Mouse (Mus musculus): ENCODE measurements at regions not wholly inside any gene's neighbourhood (a gene's known extent, or its start where the extent isn't known, plus 50 kb on each side); places are given as distances from the start of the nearest gene placed in this dataset.

DNA sequence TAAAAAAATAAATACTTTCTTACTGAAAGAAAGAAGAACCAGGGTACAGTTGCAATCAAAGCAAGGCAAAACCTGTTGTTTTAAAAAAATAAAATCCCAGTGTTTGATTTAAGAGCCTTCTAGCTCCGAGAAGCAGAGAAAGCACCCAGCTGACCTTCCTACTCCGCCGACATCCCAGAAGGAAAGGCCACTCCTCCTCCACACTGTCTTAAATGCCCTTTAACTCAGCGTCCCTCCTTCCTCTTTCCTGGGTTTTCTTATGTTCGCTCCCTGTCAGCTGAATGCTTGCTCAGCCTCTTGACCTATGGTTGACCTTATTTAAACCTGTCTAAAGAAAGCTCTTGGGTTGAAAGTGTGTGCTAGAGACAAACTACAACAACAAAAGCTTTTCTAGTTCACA is 79.1 kb downstream of the Sptssa start:
- TF ChIP-seq MAX (IDR thresholded peaks at IDR 0.05) (no peak), USF1 (IDR thresholded peaks at IDR 0.05; ENCODE audit: low read depth) (no peak), CEBPB (IDR thresholded peaks at IDR 0.05; ENCODE audit: low read depth) (no peak), FOSL1 (IDR thresholded peaks at IDR 0.05; ENCODE audit: insufficient read depth, low read length, poor library complexity, severe bottlenecking) (no peak), MYOG (IDR thresholded peaks at IDR 0.05; ENCODE audit: control insufficient read depth, extremely low read depth, insufficient read length) (no peak), CTCF (IDR thresholded peaks at IDR 0.05; ENCODE audit: control insufficient read depth, insufficient read depth, insufficient read length) (no peak), MYOD1 (IDR thresholded peaks at IDR 0.05; ENCODE audit: control insufficient read depth, insufficient read length, low read depth) (no peak)
- Histone ChIP-seq H3K79me2 (ENCODE audit: control insufficient read depth, insufficient read depth) (no peaks in the 10 kb centered on the region), H3K27me3 (ENCODE audit: control insufficient read depth, insufficient read depth, insufficient read length) (no peaks in the 10 kb centered on the region), H3K4me3 (ENCODE audit: insufficient read depth, poor library complexity, severe bottlenecking) (no peak overlapping the region), H3K36me3 (ENCODE audit: control insufficient read depth, insufficient read depth) (no peaks in the 10 kb centered on the region), H3ac (ENCODE audit: control insufficient read depth, insufficient read length, low read depth) (peak overlapping the region; percentile 18), H3K79me3 (ENCODE audit: low read depth) (no peaks in the 10 kb centered on the region)

DNA sequence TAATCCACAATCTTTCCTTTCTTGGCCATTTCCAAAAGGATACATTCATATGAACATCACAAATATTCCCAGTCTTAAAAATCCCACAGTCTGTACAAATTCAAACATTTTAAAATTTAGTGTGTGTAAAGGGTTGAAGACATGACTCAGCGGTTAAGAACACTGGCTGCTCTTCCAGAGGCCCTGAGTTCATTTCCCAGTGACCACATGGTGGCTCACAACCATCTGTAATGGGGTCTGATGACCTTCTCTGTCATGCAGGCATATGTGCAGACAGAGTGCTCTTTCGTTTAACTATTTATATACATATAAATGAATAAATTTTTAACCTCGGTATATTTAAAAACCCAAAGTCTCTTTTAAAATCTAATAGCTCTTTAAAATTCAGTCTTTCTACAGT is 79.6 kb downstream of the Sptssa start:
- Histone ChIP-seq H3K36me3 (ENCODE audit: control insufficient read depth, insufficient read depth) (no peaks in the 10 kb centered on the region), H3K79me3 (ENCODE audit: low read depth) (no peaks in the 10 kb centered on the region), H3K4me3 (ENCODE audit: insufficient read depth, poor library complexity, severe bottlenecking) (no peak overlapping the region), H3ac (ENCODE audit: control insufficient read depth, insufficient read length, low read depth) (no peak overlapping the region), H3K27me3 (ENCODE audit: control insufficient read depth, insufficient read depth, insufficient read length) (no peaks in the 10 kb centered on the region), H3K79me2 (ENCODE audit: control insufficient read depth, insufficient read depth) (no peaks in the 10 kb centered on the region)
- TF ChIP-seq USF1 (IDR thresholded peaks at IDR 0.05; ENCODE audit: low read depth) (no peak), MYOG (IDR thresholded peaks at IDR 0.05; ENCODE audit: control insufficient read depth, extremely low read depth, insufficient read length) (no peak), MYOD1 (IDR thresholded peaks at IDR 0.05; ENCODE audit: control insufficient read depth, insufficient read length, low read depth) (no peak), CTCF (IDR thresholded peaks at IDR 0.05; ENCODE audit: control insufficient read depth, insufficient read depth, insufficient read length) (no peak), CEBPB (IDR thresholded peaks at IDR 0.05; ENCODE audit: low read depth) (no peak), FOSL1 (IDR thresholded peaks at IDR 0.05; ENCODE audit: insufficient read depth, low read length, poor library complexity, severe bottlenecking) (no peak), MAX (IDR thresholded peaks at IDR 0.05) (no peak)

DNA sequence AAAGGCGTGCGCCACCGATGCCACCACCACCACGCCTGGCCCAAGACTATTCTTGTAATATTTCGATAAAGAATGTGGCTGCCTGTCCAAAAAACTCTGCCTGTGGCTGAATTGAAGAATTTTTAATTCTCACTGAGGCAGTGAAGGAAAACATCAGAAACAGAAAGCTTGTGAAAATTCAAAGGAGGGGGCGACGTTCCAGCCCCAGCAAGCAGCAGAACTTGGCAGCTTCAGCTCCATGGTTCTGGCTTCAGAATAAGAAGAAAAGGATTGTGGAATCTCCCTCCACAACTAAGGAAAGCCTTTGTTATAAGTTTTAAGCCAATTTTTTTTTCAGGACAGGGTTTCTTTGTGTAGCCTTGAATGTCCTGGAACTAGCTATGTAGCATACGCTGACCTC is 83.5 kb downstream of the Sptssa start:
- no peaks in the 10 kb centered on the region for H3K79me2 ChIP-seq (ENCODE audit: control insufficient read depth, insufficient read depth)
- H3K4me3 ChIP-seq (ENCODE audit: insufficient read depth, poor library complexity, severe bottlenecking) = no peak overlapping the region
- TF ChIP-seq MYOD1 (IDR thresholded peaks at IDR 0.05; ENCODE audit: control insufficient read depth, insufficient read length, low read depth) (no peak), CTCF (IDR thresholded peaks at IDR 0.05; ENCODE audit: control insufficient read depth, insufficient read depth, insufficient read length) (no peak), USF1 (IDR thresholded peaks at IDR 0.05; ENCODE audit: low read depth) (no peak), MYOG (IDR thresholded peaks at IDR 0.05; ENCODE audit: control insufficient read depth, extremely low read depth, insufficient read length) (no peak), FOSL1 (IDR thresholded peaks at IDR 0.05; ENCODE audit: insufficient read depth, low read length, poor library complexity, severe bottlenecking) (no peak), MAX (IDR thresholded peaks at IDR 0.05) (no peak), CEBPB (IDR thresholded peaks at IDR 0.05; ENCODE audit: low read depth) (no peak)
- H3K79me3 ChIP-seq (ENCODE audit: low read depth) = no peaks in the 10 kb centered on the region
- no peaks in the 10 kb centered on the region for H3K27me3 ChIP-seq (ENCODE audit: control insufficient read depth, insufficient read depth, insufficient read length)
- H3K36me3 ChIP-seq (ENCODE audit: control insufficient read depth, insufficient read depth) = no peaks in the 10 kb centered on the region
- no peak overlapping the region for H3ac ChIP-seq (ENCODE audit: control insufficient read depth, insufficient read length, low read depth)

DNA sequence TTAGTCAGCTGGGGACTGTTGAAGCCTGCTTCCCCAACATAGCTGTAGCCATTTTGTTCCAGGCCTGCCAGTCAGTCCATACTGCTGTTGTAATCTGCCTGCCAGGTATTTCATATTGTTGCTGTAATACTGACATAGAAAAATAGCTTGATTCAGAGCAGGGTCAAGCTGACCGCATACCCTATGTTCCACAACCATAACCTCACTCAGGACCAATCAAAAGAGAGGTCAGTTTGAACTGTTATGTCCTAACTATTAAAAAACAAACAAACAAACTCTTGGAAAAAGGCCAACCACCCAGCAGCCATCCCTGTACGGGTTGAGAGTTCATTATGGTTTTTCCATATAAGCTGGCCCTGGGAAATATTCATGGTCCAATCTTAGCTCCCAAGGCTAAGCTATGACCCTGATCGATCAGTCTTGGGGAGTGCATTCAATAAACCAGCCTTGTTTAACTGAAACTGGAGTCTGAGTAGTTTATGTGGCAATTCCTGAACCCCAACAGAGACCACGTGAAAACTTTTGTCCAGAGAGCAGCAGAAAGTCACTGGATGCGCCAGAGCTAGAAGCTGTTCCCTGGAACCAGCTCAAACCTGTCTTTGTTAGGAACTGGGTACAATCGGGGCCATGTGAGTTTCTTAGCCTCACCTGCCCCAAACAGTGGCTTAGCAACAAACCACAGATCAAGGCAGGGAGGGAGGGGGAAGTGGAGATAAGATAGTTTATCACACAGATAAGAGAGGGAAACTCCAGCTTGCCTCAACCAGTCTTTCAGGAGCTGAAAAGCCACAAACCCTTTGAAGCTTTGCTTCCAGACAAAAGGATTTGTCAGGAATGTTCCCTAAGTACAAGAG is 88.1 kb downstream of the Sptssa start:
- Histone ChIP-seq H3K4me3 (ENCODE audit: insufficient read depth, poor library complexity, severe bottlenecking) (no peak overlapping the region), H3K27me3 (ENCODE audit: control insufficient read depth, insufficient read depth, insufficient read length) (no peaks in the 10 kb centered on the region), H3ac (ENCODE audit: control insufficient read depth, insufficient read length, low read depth) (no peak overlapping the region), H3K79me2 (ENCODE audit: control insufficient read depth, insufficient read depth) (no peaks in the 10 kb centered on the region), H3K79me3 (ENCODE audit: low read depth) (no peaks in the 10 kb centered on the region), H3K36me3 (ENCODE audit: control insufficient read depth, insufficient read depth) (no peaks in the 10 kb centered on the region)
- no peak for TF ChIP-seq USF1 (IDR thresholded peaks at IDR 0.05; ENCODE audit: low read depth)
- TF ChIP-seq CTCF (IDR thresholded peaks at IDR 0.05; ENCODE audit: control insufficient read depth, insufficient read depth, insufficient read length) = no peak
- no peak for TF ChIP-seq MYOD1 (IDR thresholded peaks at IDR 0.05; ENCODE audit: control insufficient read depth, insufficient read length, low read depth)
- no peak for TF ChIP-seq CEBPB (IDR thresholded peaks at IDR 0.05; ENCODE audit: low read depth)

- H3ac ChIP-seq (ENCODE audit: control insufficient read depth, insufficient read length, low read depth) = no peak overlapping the region
- no peaks in the 10 kb centered on the region for H3K27me3 ChIP-seq (ENCODE audit: control insufficient read depth, insufficient read depth, insufficient read length)
- no peaks in the 10 kb centered on the region for H3K79me3 ChIP-seq (ENCODE audit: low read depth)
- H3K4me3 ChIP-seq (ENCODE audit: insufficient read depth, poor library complexity, severe bottlenecking) = no peak overlapping the region
- no peaks in the 10 kb centered on the region for H3K79me2 ChIP-seq (ENCODE audit: control insufficient read depth, insufficient read depth)
- no peaks in the 10 kb centered on the region for H3K36me3 ChIP-seq (ENCODE audit: control insufficient read depth, insufficient read depth)
- TF ChIP-seq USF1 (IDR thresholded peaks at IDR 0.05; ENCODE audit: low read depth) = no peak
- TF ChIP-seq FOSL1 (IDR thresholded peaks at IDR 0.05; ENCODE audit: insufficient read depth, low read length, poor library complexity, severe bottlenecking) = no peak
- TF ChIP-seq MYOD1 (IDR thresholded peaks at IDR 0.05; ENCODE audit: control insufficient read depth, insufficient read length, low read depth) = no peak
- no peak for TF ChIP-seq CEBPB (IDR thresholded peaks at IDR 0.05; ENCODE audit: low read depth)
- TF ChIP-seq MYOG (IDR thresholded peaks at IDR 0.05; ENCODE audit: control insufficient read depth, extremely low read depth, insufficient read length) = no peak
- TF ChIP-seq CTCF (IDR thresholded peaks at IDR 0.05; ENCODE audit: control insufficient read depth, insufficient read depth, insufficient read length) = no peak
- no peak for TF ChIP-seq MAX (IDR thresholded peaks at IDR 0.05)
Measured at GRCm38 (mm10) chr12:54567426-54567790, 89.0 kb downstream of the Sptssa start.
